Mouse (Mus musculus): ENCODE results near the gene Xpo6. TPM values are rescaled to one million over a fixed set of nuclear protein-coding genes. Genes with fewer than 3 reads are reported as not detected.

Gene Xpo6
- polyA plus RNA-seq, 1 experiment from 2014 or later: 51.5 TPM

DNA sequence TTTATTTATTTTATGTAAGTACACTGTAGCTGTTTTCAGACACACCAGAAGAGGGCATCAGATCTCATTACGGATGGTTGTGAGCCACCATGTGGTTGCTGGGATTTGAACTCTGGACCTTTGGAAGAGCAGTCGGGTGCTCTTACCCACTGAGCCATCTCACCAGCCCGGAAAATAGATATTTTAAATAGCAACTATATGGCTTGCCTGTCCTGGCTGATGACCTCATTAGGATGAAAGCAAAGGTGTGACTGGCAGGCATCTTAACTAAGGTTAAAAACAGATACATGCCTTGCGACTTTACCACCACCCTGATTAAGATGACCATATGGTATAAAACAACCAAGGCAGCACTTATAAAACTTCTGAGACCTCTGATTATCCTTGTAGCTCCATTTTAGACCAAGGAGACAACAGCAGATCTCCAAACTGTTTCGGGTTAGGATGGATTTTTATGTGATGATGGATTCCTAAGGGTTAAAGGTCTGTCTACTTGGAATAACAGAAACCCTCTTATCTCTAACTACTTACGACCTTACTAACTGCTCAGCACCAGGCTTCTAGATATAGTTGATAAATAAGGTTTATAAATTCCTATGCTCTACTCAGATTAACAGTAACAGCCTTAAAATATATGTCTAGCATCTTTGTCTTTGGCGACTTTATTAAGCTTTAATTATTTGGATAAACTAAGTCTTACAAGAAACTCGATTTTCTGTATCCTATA is 32.2 kb upstream of the Xpo6 start:
- ATAC-seq (ENCODE audit: insufficient number of reproducible peaks, low FRiP score, low TSS enrichment, low read depth): no peak
- Histone ChIP-seq H3K9me3 (replicated peaks) (no peaks in the 10 kb centered on the region), H3K36me3 (no peaks in the 10 kb centered on the region), H3K4me3 (replicated peaks) (no peak overlapping the region), H3K4me1 (no peaks in the 10 kb centered on the region), H3K27me3 (no peaks in the 10 kb centered on the region), H3K9ac (no peak overlapping the region), H3K27ac (replicated peaks) (no peak overlapping the region), H3K4me2 (replicated peaks) (no peak overlapping the region)
- 74% methylated on average over 7 of the region's 8 CpGs for WGBS

- no peak overlapping the region for H3K27ac ChIP-seq (replicated peaks)
- no peaks in the 10 kb centered on the region for H3K4me1 ChIP-seq
- no peak overlapping the region for H3K4me3 ChIP-seq (replicated peaks)
- H3K36me3 ChIP-seq: no peaks in the 10 kb centered on the region
- no peak overlapping the region for H3K9ac ChIP-seq
- H3K4me2 ChIP-seq (replicated peaks): no peak overlapping the region
- no peaks in the 10 kb centered on the region for H3K27me3 ChIP-seq
- WGBS: 65% methylated on average over 8 of the region's 8 CpGs
- H3K9me3 ChIP-seq (replicated peaks): no peaks in the 10 kb centered on the region
- ATAC-seq (ENCODE audit: insufficient number of reproducible peaks, low FRiP score, low TSS enrichment, low read depth): no peak
These were observed 30.3 kb upstream of the Xpo6 start for GRCm38 (mm10) chr7:126230357-126231148.

DNA sequence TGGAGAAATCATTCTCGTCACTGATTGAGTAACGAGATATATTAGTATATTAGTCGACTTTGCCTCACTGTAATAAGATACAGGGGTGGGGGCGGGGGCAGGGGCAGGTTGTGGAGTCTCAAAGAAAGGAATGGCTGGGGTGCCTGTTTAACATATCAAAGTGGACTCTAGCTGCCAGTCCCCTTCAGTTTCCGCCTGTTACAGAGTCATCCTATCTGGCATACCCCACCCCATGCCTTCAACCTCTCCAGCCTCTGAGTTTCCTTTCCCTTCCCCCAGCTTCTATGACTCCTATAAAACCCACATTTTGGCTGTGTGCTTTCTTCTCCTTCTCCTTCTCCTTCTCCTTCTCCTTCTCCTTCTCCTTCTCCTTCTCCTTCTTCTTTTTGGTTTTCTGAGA is 25.8 kb upstream of the Xpo6 start:
- Histone ChIP-seq H3K27me3 (no peaks in the 10 kb centered on the region), H3K4me2 (replicated peaks) (no peak overlapping the region), H3K9ac (no peak overlapping the region), H3K4me3 (replicated peaks) (no peak overlapping the region), H3K27ac (replicated peaks) (no peak overlapping the region), H3K9me3 (replicated peaks) (no peaks in the 10 kb centered on the region), H3K4me1 (no peaks in the 10 kb centered on the region), H3K36me3 (no peaks in the 10 kb centered on the region)
- 23% methylated on average over 5 of the region's 5 CpGs for WGBS
- ATAC-seq (ENCODE audit: insufficient number of reproducible peaks, low FRiP score, low TSS enrichment, low read depth): no peak

DNA sequence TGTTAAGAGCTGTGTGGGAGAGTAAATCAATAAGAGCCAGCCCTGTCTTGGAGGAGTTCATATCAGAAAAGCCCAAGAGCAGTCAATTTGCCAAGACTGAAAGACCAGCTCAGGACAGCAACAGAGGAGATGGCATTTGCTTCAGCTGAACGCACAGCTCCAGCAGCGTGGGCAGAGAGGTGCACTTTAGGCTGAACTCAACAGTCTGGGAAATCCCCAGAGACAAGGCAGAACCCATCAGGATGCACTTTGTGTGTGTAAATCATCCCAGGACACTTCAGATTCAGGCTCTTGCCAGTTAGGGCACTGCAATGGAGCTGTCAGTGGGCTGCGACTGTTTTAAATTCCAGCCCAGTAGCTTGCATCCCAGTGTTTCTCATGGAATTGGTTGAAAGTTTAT is 22.5 kb upstream of the Xpo6 start:
- Histone ChIP-seq H3K4me1 (no peaks in the 10 kb centered on the region), H3K4me3 (replicated peaks) (no peak overlapping the region), H3K27me3 (no peaks in the 10 kb centered on the region), H3K9ac (no peak overlapping the region), H3K4me2 (replicated peaks) (no peak overlapping the region), H3K9me3 (replicated peaks) (no peaks in the 10 kb centered on the region), H3K36me3 (no peaks in the 10 kb centered on the region), H3K27ac (replicated peaks) (no peak overlapping the region)
- no peak for ATAC-seq (ENCODE audit: insufficient number of reproducible peaks, low FRiP score, low TSS enrichment, low read depth)
- 62% methylated on average over 3 of the region's 3 CpGs for WGBS

GRCm38 (mm10) chr7:126220611-126221010 is 20.3 kb upstream of the Xpo6 start:
- H3K4me1 ChIP-seq: no peaks in the 10 kb centered on the region
- ATAC-seq (ENCODE audit: insufficient number of reproducible peaks, low FRiP score, low TSS enrichment, low read depth): no peak
- no peak overlapping the region for H3K4me3 ChIP-seq (replicated peaks)
- H3K27me3 ChIP-seq: no peaks in the 10 kb centered on the region
- H3K27ac ChIP-seq (replicated peaks): no peak overlapping the region
- H3K9me3 ChIP-seq (replicated peaks): no peaks in the 10 kb centered on the region
- no peak overlapping the region for H3K4me2 ChIP-seq (replicated peaks)
- 31% methylated on average over 1 of the region's 1 CpGs for WGBS
- H3K36me3 ChIP-seq: no peaks in the 10 kb centered on the region
- H3K9ac ChIP-seq: no peak overlapping the region

- Histone ChIP-seq H3K9ac (no peak overlapping the region), H3K27me3 (no peaks in the 10 kb centered on the region), H3K36me3 (no peaks in the 10 kb centered on the region), H3K9me3 (replicated peaks) (no peaks in the 10 kb centered on the region), H3K4me2 (replicated peaks) (no peak overlapping the region), H3K4me3 (replicated peaks) (no peak overlapping the region), H3K4me1 (no peaks in the 10 kb centered on the region), H3K27ac (replicated peaks) (no peak overlapping the region)
- ATAC-seq (ENCODE audit: insufficient number of reproducible peaks, low FRiP score, low TSS enrichment, low read depth): no peak
- WGBS: 77% methylated on average over 1 of the region's 1 CpGs
These were observed 18.0 kb upstream of the Xpo6 start for GRCm38 (mm10) chr7:126218311-126218710.

GRCm38 (mm10) chr7:126216867-126217266 is 16.6 kb upstream of the Xpo6 start:
- Histone ChIP-seq H3K4me1 (no peaks in the 10 kb centered on the region), H3K9me3 (replicated peaks) (no peaks in the 10 kb centered on the region), H3K4me3 (replicated peaks) (no peak overlapping the region), H3K9ac (no peak overlapping the region), H3K36me3 (no peaks in the 10 kb centered on the region), H3K27ac (replicated peaks) (no peak overlapping the region), H3K27me3 (no peaks in the 10 kb centered on the region), H3K4me2 (replicated peaks) (no peak overlapping the region)
- ATAC-seq (ENCODE audit: insufficient number of reproducible peaks, low FRiP score, low TSS enrichment, low read depth): no peak
- 44% methylated on average over 1 of the region's 1 CpGs for WGBS

- Histone ChIP-seq H3K4me1 (no peaks in the 10 kb centered on the region), H3K4me2 (replicated peaks) (no peak overlapping the region), H3K27me3 (0 out of 2 replicates have a peak, but pooled peaks cover 5% of the 10 kb centered on the region), H3K27ac (replicated peaks) (no peak overlapping the region), H3K4me3 (replicated peaks) (no peak overlapping the region), H3K9ac (no peak overlapping the region), H3K9me3 (replicated peaks) (no peaks in the 10 kb centered on the region), H3K36me3 (no peaks in the 10 kb centered on the region)
- WGBS: 83% methylated on average over 5 of the region's 5 CpGs
- no peak for ATAC-seq (ENCODE audit: insufficient number of reproducible peaks, low FRiP score, low TSS enrichment, low read depth)
These were observed 10.6 kb upstream of the Xpo6 start for GRCm38 (mm10) chr7:126210856-126211255.

- ATAC-seq (ENCODE audit: insufficient number of reproducible peaks, low FRiP score, low TSS enrichment, low read depth): no peak
These were observed 670 bp upstream of the Xpo6 start for GRCm38 (mm10) chr7:126200997-126201345.

GRCm38 (mm10) chr7:126199691-126200102 is 604 bp downstream of the Xpo6 start:
- no peaks in the 10 kb centered on the region for H3K27me3 ChIP-seq
- H3K4me3 ChIP-seq (replicated peaks): peak overlapping the region; percentile 75

More at GRCm38 (mm10) chr7:126200997-126201345, 670 bp upstream of the Xpo6 start:
- H3K4me2 ChIP-seq (replicated peaks): peak overlapping the region; percentile 77
- 94% methylated on average over 4 of the region's 4 CpGs for WGBS
- no peaks in the 10 kb centered on the region for H3K27me3 ChIP-seq
- no peaks in the 10 kb centered on the region for H3K36me3 ChIP-seq
- H3K4me1 ChIP-seq: peaks cover 11% of the 10 kb centered on the region
- no peak overlapping the region for H3K27ac ChIP-seq (replicated peaks)
- H3K9me3 ChIP-seq (replicated peaks): no peaks in the 10 kb centered on the region
- H3K9ac ChIP-seq: no peak overlapping the region
- peak overlapping the region; percentile 75 for H3K4me3 ChIP-seq (replicated peaks)

GRCm38 (mm10) chr7:126198926-126199325 is 1.4 kb downstream of the Xpo6 start:
- Histone ChIP-seq H3K27me3 (no peaks in the 10 kb centered on the region), H3K27ac (replicated peaks) (no peak overlapping the region), H3K9me3 (replicated peaks) (no peaks in the 10 kb centered on the region), H3K4me1 (peaks cover 11% of the 10 kb centered on the region), H3K4me3 (replicated peaks) (peak overlapping the region; percentile 75), H3K9ac (peak overlapping the region; percentile 86), H3K4me2 (replicated peaks) (peak overlapping the region; percentile 77), H3K36me3 (no peaks in the 10 kb centered on the region)
- no peak for ATAC-seq (ENCODE audit: insufficient number of reproducible peaks, low FRiP score, low TSS enrichment, low read depth)
- 27% methylated on average over 1 of the region's 1 CpGs for WGBS

More at GRCm38 (mm10) chr7:126199691-126200102, 604 bp downstream of the Xpo6 start:
- Histone ChIP-seq H3K27ac (replicated peaks) (peak overlapping the region; percentile 88), H3K4me1 (peaks cover 11% of the 10 kb centered on the region), H3K9me3 (replicated peaks) (no peaks in the 10 kb centered on the region), H3K9ac (peak overlapping the region; percentile 86), H3K4me2 (replicated peaks) (peak overlapping the region; percentile 77), H3K36me3 (no peaks in the 10 kb centered on the region)
- peak; percentile 56 for ATAC-seq (ENCODE audit: insufficient number of reproducible peaks, low FRiP score, low TSS enrichment, low read depth)
- WGBS: under 1% methylated on average over 27 of the region's 27 CpGs
